Mouse (Mus musculus) embryonic facial prominence, embryonic 12.5 days (tissue): ENCODE measurements around the gene Gm5725. TPM values are rescaled to one million over a fixed set of nuclear protein-coding genes. Genes with fewer than 3 reads are reported as not detected.
"Not testable (repeated sequence)": the region's sequence is repeated elsewhere in the genome, so short reads cannot be mapped to it uniquely, and the experiment has no call there.

Source experiments
- ATAC-seq: fragments of 200-750 bp; cut with Nextera tagmentation; 2 replicates; pipeline ENCODE4 v1.8.0; 2017; ENCODE audit not compliant: insufficient number of reproducible peaks, insufficient read depth, low FRiP score, low TSS enrichment
- H3K27ac ChIP-seq: fragments of 300-500 bp; sonication (generic); 2 replicates; pipeline ENCODE4 v1.5.1; 2016; ENCODE audit warnings: mild to moderate bottlenecking
- H3K27me3 ChIP-seq: fragments of 300-500 bp; sonication (generic); 2 replicates; pipeline ENCODE4 v1.6.1; 2016; ENCODE audit warnings: mild to moderate bottlenecking, moderate library complexity
- H3K36me3 ChIP-seq: fragments of 300-500 bp; sonication (generic); 2 replicates; pipeline ENCODE4 v1.6.1; 2016; ENCODE audit warnings: mild to moderate bottlenecking
- H3K4me1 ChIP-seq: fragments of 300-500 bp; sonication (generic); 2 replicates; pipeline ENCODE4 v1.6.1; 2016
- H3K4me2 ChIP-seq: fragments of 300-500 bp; sonication (generic); replicated peaks from 2 replicates; pipeline ENCODE4 v1.6.1; 2016; ENCODE audit warnings: mild to moderate bottlenecking, moderate library complexity
- H3K4me3 ChIP-seq: fragments of 300-500 bp; sonication (generic); 2 replicates; pipeline ENCODE4 v1.5.1; 2016; ENCODE audit warnings: mild to moderate bottlenecking
- H3K9ac ChIP-seq: fragments of 300-500 bp; sonication (generic); 2 replicates; pipeline ENCODE4 v1.6.1; 2016; ENCODE audit warnings: mild to moderate bottlenecking, moderate library complexity
- H3K9me3 ChIP-seq: fragments of 300-500 bp; sonication (generic); 2 replicates; pipeline ENCODE4 v1.6.1; 2016; ENCODE audit warnings: mild to moderate bottlenecking, moderate library complexity
- WGBS: fragments of 180-500 bp; shearing (Covaris S2); methylation state at CpG from one replicate; pipeline ENCODE4 v1.1.7; 2016; 5-methylcytosine and 5-hydroxymethylcytosine counted together
- polyA plus RNA-seq: library from polyadenylated mRNA; unstranded; fragments of >200 nt; fragmentation: Nextera tagmentation; extraction: Ambion mirVana; gene quantifications from 2 replicates; pipeline ENCODE4 v1.2.1, GENCODE M21; 2016

The Gm5725 gene
- polyA plus RNA-seq, result not detected in 2 replicates

- H3K9me3 ChIP-seq, H3K4me2 ChIP-seq, H3K36me3 ChIP-seq, ATAC-seq, H3K4me3 ChIP-seq, H3K27ac ChIP-seq, H3K9ac ChIP-seq, H3K4me1 ChIP-seq, H3K27me3 ChIP-seq: not testable (repeated sequence)
- WGBS, result no CpG with 5 or more reads among the region's 1 CpGs
Measured at GRCm38 (mm10) chr7:21844167-21844566, at the start of gene Gm5725. Gene Gm5725, minus strand, starts transcription at chr7:21844267.

- H3K4me1 ChIP-seq, H3K9ac ChIP-seq, H3K27ac ChIP-seq, H3K27me3 ChIP-seq, H3K4me3 ChIP-seq, H3K36me3 ChIP-seq, H3K4me2 ChIP-seq, ATAC-seq, H3K9me3 ChIP-seq: not testable (repeated sequence)
- WGBS, result no CpG with 5 or more reads among the region's 1 CpGs
Measured at GRCm38 (mm10) chr7:21832051-21832450, 12.0 kb downstream of the Gm5725 start, which contains the start of gene Vmn1r135. Gene Vmn1r135, plus strand, starts transcription at chr7:21832351.

GRCm38 (mm10) chr7:21796628-21797027 is 47.4 kb downstream of the Gm5725 start, which contains the start of gene Gm4177:
Gene Gm4177, minus strand, starts transcription at chr7:21796728.
- WGBS, result no CpG with 5 or more reads among the region's 3 CpGs
- ATAC-seq, result not testable (repeated sequence)

More at GRCm38 (mm10) chr7:21796628-21797027, 47.4 kb downstream of the Gm5725 start, which contains the start of gene Gm4177:
- H3K27ac ChIP-seq, H3K36me3 ChIP-seq, H3K4me3 ChIP-seq, H3K27me3 ChIP-seq, H3K9me3 ChIP-seq, H3K4me1 ChIP-seq, H3K9ac ChIP-seq, H3K4me2 ChIP-seq: not testable (repeated sequence)

Other genes starting within 250 kb of the Gm5725 start
- not detected in 2 replicates for gene Vmn1r132, start 230.2 kb downstream of the Gm5725 start, polyA plus RNA-seq
- gene Gm4175, start 82.8 kb downstream of the Gm5725 start, polyA plus RNA-seq, result not detected in 2 replicates
- gene Gm4177, start 47.5 kb downstream of the Gm5725 start, polyA plus RNA-seq, result not detected in 2 replicates
- gene Vmn1r135, start 11.9 kb downstream of the Gm5725 start, polyA plus RNA-seq, result not detected in 2 replicates
- gene Gm5891, start 77.0 kb upstream of the Gm5725 start, polyA plus RNA-seq, result not detected in 2 replicates
- not detected in 2 replicates for gene Vmn1r137, start 150.3 kb upstream of the Gm5725 start, polyA plus RNA-seq
- not detected in 2 replicates for gene Vmn1r138, start 184.6 kb upstream of the Gm5725 start, polyA plus RNA-seq
- not detected in 2 replicates for gene Gm6176, start 212.0 kb upstream of the Gm5725 start, polyA plus RNA-seq
- not detected in 2 replicates for gene Vmn1r139, start 224.8 kb upstream of the Gm5725 start, polyA plus RNA-seq